ENCODE assay signal across 10 mouse cellular contexts in genomic region chr6:47648316-47648715, GRCm38 (mm10). TPM values are rescaled to one million over a fixed set of nuclear protein-coding genes. Genes with fewer than 3 reads are reported as not detected.
DNase-seq lines count a peak whose midpoint lies in the region.
"Had no signal": no experiment of that assay in that cellular context is flagged by ENCODE, and none has a peak within 500 bp of the region (broad histone marks: within the 10 kb centered on the region; RNA-seq: fewer than 3 reads in every experiment).

No protein-coding gene starts in this region.

- DNase-seq in adrenal gland, postnatal 10 days, result peak; percentile 4
- no peak for DNase-seq in adrenal gland, postnatal 36 days
- peak; percentile 5 for DNase-seq in kidney, postnatal 10 days
- DNase-seq in kidney, adult 11 months, result no peak
- peak; percentile 35 for DNase-seq in retina, embryonic 14.5 days (ENCODE audit: low spot score)
- DNase-seq in retina, postnatal 1 day, result no peak
- peak; percentile 52 for DNase-seq in cerebellum, adult 9-10 months
- no peak for DNase-seq in thymus, adult 18-20 months
- DNase-seq: adrenal gland, adult 8-10 months; embryo, embryonic 11 days had no signal

RNA-seq across cellular contexts. Expression of gene Ezh2, which starts 53.2 kb away (rescaled TPM):
- 10 to 100 TPM; 32.9 to 48.1 TPM for total RNA-seq in adrenal gland, postnatal 10 days (2021)
- total RNA-seq in adrenal gland, postnatal 36 days (2021), result 10 to 100 TPM; 19.7 to 22.0 TPM

Comparison
In these comparisons a context has a peak if more than half of its experiments do, and no peak if none do; other contexts are left out.
1. DNase-seq: peak in adrenal gland, postnatal 10 days (single experiment), kidney, postnatal 10 days (single experiment), retina, embryonic 14.5 days (single experiment) and cerebellum, adult 9-10 months (single experiment); none in adrenal gland, postnatal 36 days (0 of 2), kidney, adult 11 months (single experiment), retina, postnatal 1 day (single experiment) and thymus, adult 18-20 months (0 of 2).